Comparison of ENCODE assay signal across 14 mouse cellular contexts in the genomic region with DNA sequence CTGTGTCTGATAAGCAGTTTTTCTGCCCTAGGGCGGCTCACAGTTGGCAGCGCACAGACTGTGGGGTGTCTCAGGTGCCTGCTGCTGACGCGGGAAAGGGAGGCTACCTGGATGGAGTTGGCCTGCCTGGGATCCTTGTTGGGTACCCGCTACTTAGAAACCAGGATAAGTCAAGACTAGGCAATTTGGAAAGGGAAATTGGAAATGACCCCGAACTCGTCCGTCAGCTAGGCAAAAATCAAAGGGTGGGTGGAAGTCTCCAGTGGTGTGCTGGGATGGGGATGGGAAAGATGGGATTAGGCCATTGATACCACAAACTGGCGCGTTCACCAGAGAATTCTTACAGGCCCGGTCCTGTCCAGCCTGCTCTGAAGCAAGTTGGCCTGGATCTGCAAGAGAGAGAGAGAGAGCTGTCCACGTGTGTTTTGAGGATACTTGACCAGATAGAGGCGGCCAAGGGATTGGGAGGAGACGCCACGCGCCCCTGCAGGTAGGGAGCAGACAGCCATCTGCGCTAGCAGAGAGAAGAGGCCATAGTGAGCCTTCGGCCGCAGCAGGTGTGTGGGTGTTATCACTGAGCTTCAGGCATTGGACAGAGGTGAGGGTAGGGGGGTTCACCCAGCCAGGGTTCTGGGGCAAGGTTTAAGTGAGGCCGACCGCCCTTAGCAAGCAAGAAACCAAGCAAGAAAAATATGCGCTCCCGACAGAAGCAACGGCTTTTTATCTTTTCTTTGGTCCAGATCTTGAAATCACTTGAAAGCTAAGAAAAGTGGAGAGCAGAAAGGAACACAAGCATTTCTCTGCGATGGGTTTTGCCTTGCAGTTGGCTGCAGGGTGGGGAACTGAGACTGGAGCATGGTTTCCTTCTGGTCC. TPM values are rescaled to one million over a fixed set of nuclear protein-coding genes. Genes with fewer than 3 reads are reported as not detected.
DNase-seq lines count a peak whose midpoint lies in the region; ATAC-seq and TF ChIP-seq lines count a peak whose summit lies in the region.
"Had no signal": no experiment of that assay in that cellular context is flagged by ENCODE, and none has a peak within 500 bp of the region (broad histone marks: within the 10 kb centered on the region; RNA-seq: fewer than 3 reads in every experiment).

No protein-coding gene starts in this region.

- no peaks in the 10 kb centered on the region for H3K36me3 ChIP-seq in hindbrain, embryonic 11.5 days (ENCODE audit: control insufficient read depth, insufficient read depth, low read length)
- H3K36me3 ChIP-seq in hindbrain, embryonic 16.5 days (ENCODE audit: control insufficient read depth, insufficient read depth, low read length), result no peaks in the 10 kb centered on the region
- H3K36me3 ChIP-seq in spleen, adult 2 months (ENCODE audit: control insufficient read depth, insufficient read depth, low read length), result no peaks in the 10 kb centered on the region
- peaks cover 3% of the 10 kb centered on the region; the same call in 1 of the 2 replicates for H3K36me3 ChIP-seq in intestine, postnatal 0 days (ENCODE audit: control insufficient read depth, insufficient read depth)
- no peaks in the 10 kb centered on the region for H3K36me3 ChIP-seq in kidney, embryonic 14.5 days (ENCODE audit: control insufficient read depth, insufficient read depth, low read length)
- H3K36me3 ChIP-seq: liver, embryonic 13.5 days had no signal

- H3K27ac ChIP-seq in hindbrain, embryonic 11.5 days (ENCODE audit: low read depth, low read length), result no peak overlapping the region
- no peak overlapping the region for H3K27ac ChIP-seq in hindbrain, embryonic 16.5 days (ENCODE audit: low read depth, low read length)
- H3K27ac ChIP-seq in spleen, adult 2 months (ENCODE audit: insufficient read depth, low read length), result peak overlapping the region; percentile 37; the same call in 1 of the 2 replicates
- peak overlapping the region; percentile 55 for H3K27ac ChIP-seq in intestine, postnatal 0 days (ENCODE audit: low read depth, low read length)
- no peak overlapping the region for H3K27ac ChIP-seq in kidney, embryonic 14.5 days (ENCODE audit: low read depth, low read length)
- H3K27ac ChIP-seq: hindbrain, postnatal 0 days; liver, embryonic 13.5 days had no signal

- DNase-seq in hindbrain, embryonic 11.5 days (ENCODE audit: low spot score), result peak; percentile 66
- no peak for DNase-seq in spleen, adult 2 months (ENCODE audit: low read depth in 1 of 2, low spot score in 2 of 2)
- DNase-seq in spleen, postnatal 14 days (ENCODE audit: low spot score in 2 of 2), result no peak
- DNase-seq: adrenal gland, postnatal 10 days; gastrocnemius, postnatal 14 days; liver, embryonic 13.5 days; right cerebral cortex, postnatal 14 days had no signal

- no peak for ATAC-seq in hindbrain, embryonic 11.5 days (ENCODE audit: low FRiP score)
- no peak for ATAC-seq in hindbrain, embryonic 16.5 days
- no peak for ATAC-seq in intestine, postnatal 0 days
- no peak for ATAC-seq in erythroid progenitor cell, adult 5-6 weeks (replicated peaks; ENCODE audit: low FRiP score, poor library complexity, severe bottlenecking)
- ATAC-seq in kidney, embryonic 14.5 days (ENCODE audit: low FRiP score, low TSS enrichment), result no peak
- ATAC-seq: hindbrain, postnatal 0 days had no signal

- no peak overlapping the region for H3K9ac ChIP-seq in hindbrain, embryonic 11.5 days (ENCODE audit: low read depth, low read length)
- no peak overlapping the region for H3K9ac ChIP-seq in hindbrain, embryonic 16.5 days (ENCODE audit: low read depth, low read length)
- H3K9ac ChIP-seq in intestine, postnatal 0 days (ENCODE audit: low read depth, low read length), result peak overlapping the region; percentile 54
- H3K9ac ChIP-seq in kidney, embryonic 14.5 days (ENCODE audit: low read depth, low read length), result no peak overlapping the region
- H3K9ac ChIP-seq: liver, embryonic 13.5 days had no signal

- H3K9me3 ChIP-seq in hindbrain, embryonic 11.5 days (ENCODE audit: control insufficient read depth, low read length), result no peaks in the 10 kb centered on the region
- no peaks in the 10 kb centered on the region for H3K9me3 ChIP-seq in hindbrain, embryonic 16.5 days (ENCODE audit: control insufficient read depth, low read length)
- no peaks in the 10 kb centered on the region for H3K9me3 ChIP-seq in intestine, postnatal 0 days (ENCODE audit: control insufficient read depth)
- H3K9me3 ChIP-seq in kidney, embryonic 14.5 days (ENCODE audit: control insufficient read depth, low read length), result no peaks in the 10 kb centered on the region
- H3K9me3 ChIP-seq: liver, embryonic 13.5 days had no signal

- peaks cover 89% of the 10 kb centered on the region for H3K27me3 ChIP-seq in hindbrain, embryonic 11.5 days (ENCODE audit: control insufficient read depth, insufficient read depth, low read length)
- H3K27me3 ChIP-seq in hindbrain, embryonic 16.5 days (replicated peaks; ENCODE audit: control insufficient read depth, insufficient read depth, low read length), result peaks cover 56% of the 10 kb centered on the region
- H3K27me3 ChIP-seq in spleen, adult 2 months (ENCODE audit: control insufficient read depth, insufficient read depth, low read length), result peaks cover 45% of the 10 kb centered on the region
- peaks cover 90% of the 10 kb centered on the region for H3K27me3 ChIP-seq in intestine, postnatal 0 days (replicated peaks; ENCODE audit: control insufficient read depth, insufficient read depth, low read length)
- peaks cover 90% of the 10 kb centered on the region for H3K27me3 ChIP-seq in kidney, embryonic 14.5 days (ENCODE audit: control insufficient read depth, insufficient read depth, low read length)

- WGBS in hindbrain, embryonic 11.5 days, result under 1% methylated on average over 25 of the region's 25 CpGs
- 3% methylated on average over 25 of the region's 25 CpGs for WGBS in hindbrain, embryonic 16.5 days
- WGBS in spleen, adult 2 months, result 23% methylated on average over 25 of the region's 25 CpGs
- WGBS in intestine, postnatal 0 days, result 4% methylated on average over 25 of the region's 25 CpGs
- 2% methylated on average over 25 of the region's 25 CpGs for WGBS in kidney, embryonic 14.5 days

- no peak for TF ChIP-seq CTCF in spleen, adult 2 months (IDR thresholded peaks at IDR 0.05; ENCODE audit: extremely low read depth, insufficient read depth, insufficient read length, insufficient replicate concordance)
- TF ChIP-seq CTCF in intestine, postnatal 0 days (IDR thresholded peaks at IDR 0.05; ENCODE audit: low read depth), result peak; percentile 24; the same call in 1 of the 2 replicates

- peaks cover 11% of the 10 kb centered on the region for H3K4me1 ChIP-seq in hindbrain, embryonic 11.5 days (replicated peaks; ENCODE audit: control insufficient read depth, insufficient read depth, low read length)
- no peaks in the 10 kb centered on the region; the same call in 1 of the 2 replicates for H3K4me1 ChIP-seq in hindbrain, embryonic 16.5 days (ENCODE audit: control insufficient read depth, insufficient read depth, low read depth, low read length)
- peaks cover 7% of the 10 kb centered on the region for H3K4me1 ChIP-seq in spleen, adult 2 months (ENCODE audit: control insufficient read depth, insufficient read depth, insufficient read length)
- H3K4me1 ChIP-seq in intestine, postnatal 0 days (replicated peaks; ENCODE audit: control insufficient read depth, insufficient read depth, low read length), result no peaks in the 10 kb centered on the region
- peaks cover 11% of the 10 kb centered on the region; the same call in 1 of the 2 replicates for H3K4me1 ChIP-seq in kidney, embryonic 14.5 days (ENCODE audit: control insufficient read depth, insufficient read depth, low read length)

- no peak overlapping the region for H3K4me2 ChIP-seq in hindbrain, embryonic 11.5 days (replicated peaks; ENCODE audit: low read depth, low read length)
- no peak overlapping the region for H3K4me2 ChIP-seq in hindbrain, embryonic 16.5 days (ENCODE audit: low read length)
- peak overlapping the region; percentile 75 for H3K4me2 ChIP-seq in intestine, postnatal 0 days (replicated peaks; ENCODE audit: low read depth)
- H3K4me2 ChIP-seq in kidney, embryonic 14.5 days (replicated peaks; ENCODE audit: low read depth, low read length), result no peak overlapping the region
- H3K4me2 ChIP-seq: liver, embryonic 13.5 days had no signal

- TF ChIP-seq POLR2A in spleen, adult 2 months (IDR thresholded peaks at IDR 0.05; ENCODE audit: low read depth, low read length), result no peak

- no peak overlapping the region for H3K4me3 ChIP-seq in hindbrain, embryonic 11.5 days (ENCODE audit: low read depth, low read length)
- H3K4me3 ChIP-seq in hindbrain, embryonic 16.5 days (ENCODE audit: low read length), result no peak overlapping the region
- no peak overlapping the region for H3K4me3 ChIP-seq in spleen, adult 2 months (ENCODE audit: extremely low read depth, insufficient read depth, insufficient read length)
- peak overlapping the region; percentile 54 for H3K4me3 ChIP-seq in intestine, postnatal 0 days (ENCODE audit: low read depth, low read length)
- no peak overlapping the region for H3K4me3 ChIP-seq in kidney, embryonic 14.5 days (ENCODE audit: low read length)
- H3K4me3 ChIP-seq: liver, embryonic 13.5 days had no signal

RNA-seq across cellular contexts. Expression of gene Nkx2-3, which starts 2.4 kb away (rescaled TPM):
- polyA plus RNA-seq in hindbrain, embryonic 11.5 days (2014; fragmentation: Nextera tagmentation; extraction: Ambion mirVana), result 0.20 and 0.38 TPM in 2 replicates
- 0.19 TPM in 1 of 2 replicates, not detected in the other for polyA plus RNA-seq in hindbrain, embryonic 16.5 days (2015; fragmentation: Nextera tagmentation; extraction: Ambion mirVana)
- polyA plus RNA-seq in spleen, adult 2 months (2012; rRNA removed), result 7.4 and 11.6 TPM in 2 replicates
- 54.3 and 56.9 TPM in 2 replicates for polyA plus RNA-seq in intestine, postnatal 0 days (2015; fragmentation: Nextera tagmentation; extraction: Ambion mirVana)
- total RNA-seq in erythroid progenitor cell, adult 5-6 weeks (2015; ENCODE audit: low replicate concordance), result 1.3 TPM in 1 of 2 replicates, not detected in the other
- total RNA-seq in erythroid progenitor cell, adult 5-6 weeks (2017; ENCODE audit: low replicate concordance), result not detected in 2 replicates
- polyA plus RNA-seq in kidney, embryonic 14.5 days (2014; fragmentation: Nextera tagmentation; extraction: Ambion mirVana), result 0.14 TPM in 1 of 2 replicates, not detected in the other
- total RNA-seq: gastrocnemius, postnatal 14 days; hindbrain, postnatal 0 days; monocyte, adult 5-6 weeks had no signal
- polyA plus RNA-seq: heart, embryonic 16.5 days; hindbrain, postnatal 0 days had no signal

Comparison
In these comparisons a context has a peak if more than half of its experiments do, and no peak if none do; other contexts are left out.
1. H3K27ac ChIP-seq: peak in spleen, adult 2 months (single experiment) and intestine, postnatal 0 days (single experiment); none in hindbrain, embryonic 11.5 days (single experiment), hindbrain, embryonic 16.5 days (single experiment) and kidney, embryonic 14.5 days (single experiment).